Mouse (Mus musculus) kidney, adult 2 months (tissue): ENCODE measurements around the gene Abcb8. TPM values are rescaled to one million over a fixed set of nuclear protein-coding genes. Genes with fewer than 3 reads are reported as not detected.

Experiments used
- DNase-seq: peaks from one replicate; pipeline ENCODE4 v3.0.0; 2021
- H3K27ac ChIP-seq: fragments of 200-500 bp; 2 replicates; pipeline ENCODE4 v1.5.1; 2012; ENCODE audit warnings: low read depth, low read length, control low read depth, inconsistent platforms; ENCODE audit not compliant: insufficient read depth
- H3K27me3 ChIP-seq: fragments of 200-500 bp; replicated peaks from 2 replicates; pipeline ENCODE4 v1.6.1; 2012; ENCODE audit warnings: mild to moderate bottlenecking, moderate library complexity, low read length, inconsistent platforms; ENCODE audit not compliant: control insufficient read depth, insufficient read depth
- H3K36me3 ChIP-seq: fragments of 200-500 bp; 2 replicates; pipeline ENCODE4 v1.6.1; 2012; ENCODE audit warnings: mild to moderate bottlenecking, moderate library complexity, low read length, inconsistent platforms; ENCODE audit not compliant: control insufficient read depth, insufficient read depth
- H3K4me1 ChIP-seq: fragments of 200-500 bp; 2 replicates; pipeline ENCODE4 v1.6.1; 2011; ENCODE audit warnings: low read length; ENCODE audit not compliant: control insufficient read depth, insufficient read depth
- H3K4me3 ChIP-seq: fragments of 200-500 bp; 2 replicates; pipeline ENCODE4 v1.5.1; 2011; ENCODE audit warnings: mild to moderate bottlenecking, low read depth, low read length, control low read depth; ENCODE audit not compliant: insufficient read depth
- CTCF ChIP-seq: fragments of 200-500 bp; conservative IDR thresholded peaks from 2 replicates; pipeline ENCODE4 v1.5.1; 2011; ENCODE audit warnings: low read depth, mild to moderate bottlenecking, control low read depth, low read length, moderate library complexity, mixed read lengths; ENCODE audit not compliant: insufficient read depth, insufficient read length
- POLR2A ChIP-seq: fragments of 200-500 bp; IDR thresholded peaks from one replicate; pipeline ENCODE4 v1.6.1; 2011; ENCODE audit warnings: low read depth, low read length, control low read depth
- WGBS: fragments of 180-500 bp; shearing (Covaris S2); methylation state at CpG from one replicate; pipeline ENCODE4 v1.1.7; 2018; 5-methylcytosine and 5-hydroxymethylcytosine counted together
- polyA plus RNA-seq: library from polyadenylated mRNA; depleted of rRNA; stranded (reverse); fragments of >200 nt; gene quantifications from 2 replicates; pipeline ENCODE4 v1.2.3, GENCODE M21; 2012

The Abcb8 gene
- polyA plus RNA-seq, 1 experiment = 112 TPM

DNA sequence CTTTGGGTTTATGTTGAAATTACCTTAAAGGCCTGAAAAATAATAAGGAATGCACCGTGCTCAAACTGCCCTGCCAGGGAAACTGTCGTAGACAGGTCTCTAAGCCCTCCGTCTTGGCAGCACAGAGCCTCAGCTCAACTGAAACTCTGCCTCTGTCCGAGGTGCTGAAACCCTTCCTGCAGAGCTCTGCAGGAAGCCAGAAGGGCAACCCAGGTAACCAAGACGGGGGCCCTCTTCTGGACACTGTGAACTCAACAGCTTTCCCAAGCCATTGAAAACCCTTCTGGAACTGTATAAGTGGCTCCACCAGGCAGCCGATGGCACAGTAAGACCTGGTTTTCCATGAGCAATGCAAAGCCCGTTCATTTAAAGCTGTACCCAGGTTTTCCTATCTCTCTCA, 36.0 kb upstream of the Abcb8 start:
- H3K27me3 ChIP-seq = no peaks in the 10 kb centered on the region
- 4% methylated on average over 7 of the region's 7 CpGs for WGBS
- DNase-seq = peak; percentile 77
- H3K36me3 ChIP-seq = no peaks in the 10 kb centered on the region
- no peak overlapping the region for H3K4me3 ChIP-seq
- TF ChIP-seq POLR2A (no peak), CTCF (peak; percentile 57; the same call in 1 of the 2 replicates)
- no peak overlapping the region for H3K27ac ChIP-seq
- no peaks in the 10 kb centered on the region for H3K4me1 ChIP-seq

DNA sequence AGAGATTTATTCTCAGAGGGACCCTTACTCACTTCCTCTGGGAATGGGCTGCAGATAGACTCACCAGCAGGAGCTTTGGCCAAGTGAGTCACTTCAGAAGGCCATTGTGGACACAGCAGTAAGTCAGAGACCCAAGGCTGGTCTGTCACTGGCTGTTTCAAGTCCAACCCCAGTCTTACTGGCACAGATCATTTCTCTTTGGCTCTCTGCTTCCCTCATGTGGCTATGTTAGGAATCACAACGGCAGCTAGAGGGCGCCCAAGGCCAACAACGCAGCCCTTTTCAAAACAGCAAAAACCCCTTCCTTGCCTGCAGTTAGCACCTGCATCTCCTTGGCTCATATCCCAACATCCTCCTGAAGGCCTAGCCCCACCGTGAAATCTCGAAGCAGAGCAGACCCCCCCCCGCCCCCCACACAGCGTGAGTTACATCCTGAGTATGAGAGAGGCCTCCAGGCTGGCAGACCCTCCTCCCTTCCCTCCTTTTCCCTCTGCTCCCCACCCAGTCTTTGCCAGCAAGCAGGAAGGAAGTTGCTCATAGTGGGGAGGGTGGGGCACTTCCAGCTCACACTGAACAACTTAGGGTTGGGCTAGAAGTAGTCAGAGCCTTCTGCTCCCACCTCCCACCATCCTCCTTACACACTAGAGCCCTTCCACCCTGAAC, 32.5 kb upstream of the Abcb8 start:
- no peaks in the 10 kb centered on the region for H3K27me3 ChIP-seq
- no peaks in the 10 kb centered on the region for H3K4me1 ChIP-seq

DNA sequence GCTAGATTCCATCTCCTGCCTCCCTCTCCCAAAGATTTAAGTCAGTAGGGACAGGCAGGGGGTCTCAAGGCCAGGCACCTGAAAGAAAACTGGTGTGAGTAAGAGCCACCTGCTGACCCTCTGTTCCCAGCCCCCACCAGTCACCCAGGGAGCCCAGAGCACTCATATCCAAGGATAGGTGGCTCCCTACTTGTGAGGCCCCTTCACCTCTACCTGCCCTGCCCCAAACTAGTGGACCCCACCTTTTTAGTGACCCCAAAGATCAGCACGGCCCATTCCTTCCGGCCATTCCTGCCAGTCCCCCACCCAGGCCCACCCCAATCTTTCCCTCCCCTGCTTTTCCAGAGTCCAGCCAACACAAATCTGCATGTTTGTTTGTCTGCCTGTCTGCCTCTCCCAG, 30.0 kb upstream of the Abcb8 start:
- no peaks in the 10 kb centered on the region for H3K27me3 ChIP-seq
- no peak overlapping the region for H3K4me3 ChIP-seq
- TF ChIP-seq POLR2A = no peak
- no peak for TF ChIP-seq CTCF
- DNase-seq = no peak
- no peaks in the 10 kb centered on the region for H3K36me3 ChIP-seq
- no peaks in the 10 kb centered on the region for H3K4me1 ChIP-seq
- WGBS = 55% methylated on average over 2 of the region's 2 CpGs
- no peak overlapping the region for H3K27ac ChIP-seq

More for the DNA sequence above, 32.5 kb upstream of the Abcb8 start:
- H3K4me3 ChIP-seq = no peak overlapping the region
- peak; percentile 87 for DNase-seq
- H3K27ac ChIP-seq = no peak overlapping the region
- 2% methylated on average over 7 of the region's 7 CpGs for WGBS
- no peaks in the 10 kb centered on the region for H3K36me3 ChIP-seq
- TF ChIP-seq POLR2A (no peak), CTCF (peak; percentile 97)

DNA sequence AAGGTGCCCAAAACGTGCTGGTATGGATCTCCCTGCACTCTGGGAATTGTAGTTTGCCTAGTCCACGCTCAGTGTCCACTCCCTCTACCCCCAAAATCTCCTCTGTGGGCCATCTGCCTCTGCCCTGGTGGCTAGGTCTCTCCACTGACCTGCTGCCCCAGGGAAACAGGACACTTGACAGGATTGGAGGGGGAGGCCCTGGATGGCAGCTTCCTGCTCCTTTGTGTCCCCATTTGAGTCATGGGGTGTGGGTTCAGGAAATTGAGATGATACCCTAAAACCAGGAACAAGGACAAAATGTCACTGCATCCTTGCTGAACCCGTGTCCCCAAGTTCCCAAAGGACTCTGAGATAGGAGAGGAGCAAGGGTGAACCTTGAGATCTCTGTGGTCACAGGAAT, 29.4 kb upstream of the Abcb8 start:
- DNase-seq = no peak
- TF ChIP-seq CTCF = no peak
- no peak for TF ChIP-seq POLR2A
- peak overlapping the region; percentile 5; the same call in 1 of the 2 replicates for H3K27ac ChIP-seq
- H3K27me3 ChIP-seq = no peaks in the 10 kb centered on the region
- no peak overlapping the region for H3K4me3 ChIP-seq
- no peaks in the 10 kb centered on the region for H3K4me1 ChIP-seq
- no peaks in the 10 kb centered on the region for H3K36me3 ChIP-seq
- 54% methylated on average over 3 of the region's 3 CpGs for WGBS

DNA sequence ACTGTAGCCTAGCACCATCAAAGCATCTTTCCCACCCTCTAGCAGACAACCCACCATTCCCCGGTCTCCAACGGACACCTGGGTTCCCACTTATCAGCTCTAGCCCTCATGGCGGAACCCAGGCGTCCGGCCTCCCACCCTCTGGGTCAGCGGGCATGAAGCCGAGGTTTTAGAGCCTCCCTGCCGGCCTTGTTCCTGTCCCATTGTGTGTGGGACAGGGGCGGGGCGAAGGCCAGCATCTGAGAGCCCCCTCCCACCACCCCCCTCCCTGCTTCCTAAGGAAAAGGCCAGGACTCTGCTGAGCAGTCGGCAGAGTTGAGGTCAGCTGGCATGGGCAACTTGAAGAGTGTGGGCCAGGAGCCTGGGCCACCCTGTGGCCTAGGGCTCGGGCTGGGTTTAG, 29.0 kb upstream of the Abcb8 start, which contains the start of gene Nos3:
Nos3 (plus strand) TSS at position 303 of the 400 bp plus-strand sequence.
- peak within 1 kb of the TSS; percentile 54 for H3K4me3 ChIP-seq
- peak; percentile 75 for DNase-seq
- H3K27me3 ChIP-seq = no peaks in the 10 kb centered on the region
- H3K27ac ChIP-seq = peak within 1 kb of the TSS; percentile 68
- TF ChIP-seq CTCF = no peak
- TF ChIP-seq POLR2A = no peak
- whole genome bisulfite sequencing = 60% methylated on average over 12 of the region's 12 CpGs
- H3K36me3 ChIP-seq = no peaks in the 10 kb centered on the region
- no peaks in the 10 kb centered on the region for H3K4me1 ChIP-seq

DNA sequence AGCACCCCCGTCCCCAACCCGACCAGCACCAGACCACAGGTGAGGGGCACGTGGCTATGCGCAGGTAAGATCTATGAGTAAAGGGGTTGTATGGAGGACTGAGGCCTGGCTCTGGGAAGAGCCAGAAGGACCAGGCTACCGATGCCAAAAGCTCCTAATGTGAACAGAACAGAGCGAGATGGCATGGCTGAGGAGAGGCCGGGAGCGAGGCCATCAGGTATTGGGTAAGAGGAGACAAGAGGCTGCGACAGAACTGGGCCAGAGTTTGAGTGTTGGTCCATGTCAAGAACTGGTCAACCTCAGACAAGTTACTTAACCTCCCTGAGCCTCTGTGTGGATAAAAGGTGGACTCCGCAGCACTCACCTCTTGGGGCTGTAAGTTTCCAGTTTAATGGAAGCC, 28.5 kb upstream of the Abcb8 start:
- Histone ChIP-seq H3K4me3 (peak overlapping the region; percentile 54), H3K4me1 (no peaks in the 10 kb centered on the region), H3K27me3 (no peaks in the 10 kb centered on the region), H3K36me3 (no peaks in the 10 kb centered on the region), H3K27ac (peak overlapping the region; percentile 68)
- DNase-seq = no peak
- WGBS = 77% methylated on average over 10 of the region's 10 CpGs
- TF ChIP-seq POLR2A = no peak
- no peak for TF ChIP-seq CTCF

DNA sequence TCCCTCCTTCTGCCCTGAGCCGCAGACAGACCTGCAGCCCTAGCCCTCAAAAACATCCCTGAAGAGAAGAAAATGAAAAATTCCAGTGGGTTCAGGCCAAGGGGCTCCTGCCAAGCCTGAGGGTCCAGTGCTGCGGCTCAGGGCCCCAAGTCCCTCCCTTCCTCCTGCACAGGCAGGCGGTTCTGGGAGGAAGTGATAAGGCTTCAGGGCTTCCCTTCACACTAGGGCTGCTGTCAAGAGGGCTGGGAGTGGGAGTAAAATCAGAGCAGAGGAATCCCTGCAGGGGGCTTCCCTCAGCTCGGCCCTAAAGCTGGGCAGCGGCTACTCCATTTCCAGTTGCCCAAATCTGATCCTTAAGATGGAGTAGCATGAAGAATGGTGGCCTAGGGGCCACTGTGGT, 27.9 kb upstream of the Abcb8 start:
- Histone ChIP-seq H3K4me1 (no peaks in the 10 kb centered on the region), H3K27me3 (no peaks in the 10 kb centered on the region), H3K4me3 (peak overlapping the region; percentile 54), H3K27ac (peak overlapping the region; percentile 68), H3K36me3 (no peaks in the 10 kb centered on the region)
- TF ChIP-seq CTCF = no peak
- TF ChIP-seq POLR2A = no peak
- WGBS = 54% methylated on average over 5 of the region's 5 CpGs
- DNase-seq = peak; percentile 17
